Mouse (Mus musculus) thymus, postnatal 10 days (tissue): ENCODE measurements around the gene Slc6a21.

Experiments
- DNase-seq, 2 experiments: peaks; one replicate each; pipeline ENCODE4 v3.0.0; 2021; ENCODE audit warnings: low spot score in 2 of 2

Slc6a21 gene

DNA sequence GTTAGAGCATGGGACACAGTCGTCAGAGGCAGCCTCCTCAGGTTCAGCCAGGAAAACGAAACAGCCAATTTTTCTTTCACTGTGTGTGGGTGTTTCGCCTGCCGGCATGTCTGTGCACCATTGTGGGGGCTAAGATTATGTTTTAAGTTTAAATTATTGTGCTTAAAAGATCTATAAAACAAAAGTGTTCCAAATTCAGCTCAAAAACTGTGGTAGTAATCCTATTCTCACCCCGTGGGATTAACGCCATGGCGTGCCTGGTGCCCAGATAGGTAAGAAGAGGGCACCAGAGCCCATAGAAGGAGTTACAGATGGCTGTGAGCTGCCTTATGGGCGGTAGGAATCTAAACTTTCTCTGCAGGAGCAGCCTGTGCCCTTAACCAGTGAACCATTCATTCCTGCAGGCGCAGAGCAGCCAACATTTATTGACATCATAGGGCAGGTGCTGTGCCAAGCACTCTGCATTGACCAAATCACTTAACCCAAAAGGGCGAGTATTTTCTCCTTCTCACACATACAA is 37.9 kb downstream of the Slc6a21 start:
- DNase-seq: no peak

DNA sequence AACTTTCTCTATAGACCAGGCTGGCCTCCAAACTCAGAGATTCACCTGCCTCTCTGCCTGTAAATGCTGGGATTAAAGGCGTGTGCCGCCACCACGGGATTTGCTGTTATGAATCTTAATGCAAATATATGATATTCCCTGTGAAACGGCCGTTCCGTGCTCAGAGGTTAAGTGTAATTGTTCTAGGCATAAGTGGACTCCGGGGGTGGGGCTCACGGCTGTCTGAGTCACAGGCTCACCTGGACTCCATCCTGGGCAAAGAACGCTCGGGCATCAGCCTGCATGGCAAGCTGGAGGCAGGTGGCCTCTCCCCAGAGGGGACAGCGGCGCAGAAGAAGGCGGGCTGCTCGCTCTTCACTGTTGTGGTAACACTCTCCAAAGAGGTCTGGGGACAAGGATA is 39.2 kb downstream of the Slc6a21 start:
- no peak for DNase-seq

DNA sequence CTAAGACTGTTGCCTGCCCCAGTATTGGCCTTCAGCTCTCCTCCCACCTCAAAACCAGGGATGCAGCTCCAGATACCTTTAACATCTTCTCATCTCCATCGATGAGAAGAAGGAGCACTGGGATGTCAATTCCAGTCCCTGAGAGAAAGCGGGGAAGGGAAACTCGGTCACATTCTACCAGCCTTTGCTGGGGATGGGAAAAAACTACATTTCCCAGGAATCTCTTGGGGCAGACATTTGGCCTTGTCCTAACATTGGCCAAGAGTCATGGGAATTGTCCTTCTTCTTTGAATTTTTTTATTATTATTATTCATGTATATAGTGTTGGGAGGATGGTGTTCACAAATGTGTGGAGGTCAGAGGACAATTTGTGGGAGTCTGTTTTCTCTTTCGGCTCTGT is 44.9 kb downstream of the Slc6a21 start:
- DNase-seq: no peak

DNA sequence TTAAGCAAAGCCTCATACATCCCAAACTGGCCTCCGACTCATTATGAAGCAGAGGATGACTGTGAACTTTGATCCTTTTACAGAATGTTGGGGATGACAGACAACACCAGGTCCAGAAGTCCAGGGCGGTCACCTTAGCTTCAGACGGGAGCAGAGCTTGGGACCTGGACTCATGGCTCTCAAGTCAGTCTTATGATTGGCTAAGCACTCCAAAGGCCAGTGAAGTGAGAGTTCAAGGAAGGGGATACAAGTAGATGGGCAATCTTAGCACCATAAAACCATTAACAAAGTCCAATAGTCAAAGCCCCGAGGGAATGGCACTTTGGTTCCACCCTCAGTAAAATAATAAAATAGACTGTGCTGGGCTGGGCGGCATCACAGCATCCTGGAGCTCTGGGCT is 45.8 kb downstream of the Slc6a21 start:
- DNase-seq: no peak

DNA sequence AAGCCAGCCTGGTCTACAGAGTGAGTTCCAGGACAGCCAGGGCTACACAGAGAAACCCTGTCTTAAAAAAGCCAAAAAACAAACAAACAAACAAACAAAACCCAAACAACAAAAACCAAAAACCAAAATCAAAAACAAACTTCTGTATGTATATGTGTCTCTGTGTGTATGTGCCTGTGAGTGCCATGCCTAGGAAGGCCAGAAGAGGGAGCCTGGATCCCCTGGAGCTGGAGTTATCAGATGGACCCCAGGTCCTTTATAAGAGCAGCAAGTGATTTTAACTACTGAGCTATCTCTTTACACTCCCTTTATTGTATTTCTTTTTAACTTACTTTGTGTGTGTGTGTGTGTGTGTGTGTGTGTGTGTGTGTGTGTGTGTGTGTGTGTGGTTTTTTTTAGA is 48.5 kb downstream of the Slc6a21 start:
- DNase-seq: no peak

DNA sequence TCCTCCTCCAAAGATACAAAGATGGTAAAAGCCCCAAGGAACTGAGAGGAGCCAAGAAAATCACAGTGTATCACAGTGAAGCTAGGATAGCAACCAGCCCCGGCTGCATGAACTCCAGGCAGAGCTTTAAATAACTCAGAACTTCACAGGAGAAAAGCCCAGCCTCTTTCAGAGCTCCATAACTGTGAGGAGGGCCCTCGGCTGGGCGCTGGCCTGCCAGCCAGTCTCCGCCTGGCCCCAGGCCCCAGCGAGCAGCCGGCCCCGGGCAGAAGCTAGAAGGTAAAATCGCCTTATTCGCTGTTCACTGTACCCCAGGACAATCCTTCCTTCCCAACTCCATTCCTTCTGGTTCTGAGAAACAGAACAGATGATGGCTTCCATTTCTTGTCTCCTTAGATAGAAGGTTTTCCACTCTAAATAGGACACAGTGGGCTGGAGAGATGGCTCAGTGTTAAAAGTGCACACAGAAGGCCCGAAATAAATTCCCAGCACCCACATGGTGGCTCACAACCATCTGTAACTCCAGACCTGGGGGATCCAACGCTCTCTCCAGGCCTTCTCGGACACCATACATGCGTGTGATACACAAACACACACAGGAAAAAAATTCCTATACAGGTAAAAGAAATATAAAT is 51.6 kb downstream of the Slc6a21 start:
- no peak for DNase-seq

DNA sequence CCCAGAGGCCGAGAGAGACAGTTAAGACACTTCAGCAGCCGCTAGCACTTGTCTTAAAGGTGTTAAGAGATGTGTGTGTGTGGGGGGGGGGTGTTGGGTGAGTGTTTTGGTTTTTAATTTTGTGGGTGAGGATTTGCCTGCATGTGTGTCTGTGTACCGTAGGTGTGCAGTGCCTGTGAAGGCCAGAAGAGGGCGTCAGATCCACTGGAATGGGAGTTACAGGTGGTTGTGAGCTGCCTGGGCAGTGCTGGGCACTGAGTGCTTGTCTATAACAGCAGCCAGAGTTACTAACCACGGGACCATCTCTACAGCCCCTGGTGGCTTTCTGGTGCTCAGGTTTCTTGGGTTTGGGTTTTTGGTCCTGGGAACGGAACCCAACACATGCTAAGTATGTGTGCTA is 54.2 kb downstream of the Slc6a21 start:
- DNase-seq: no peak

DNA sequence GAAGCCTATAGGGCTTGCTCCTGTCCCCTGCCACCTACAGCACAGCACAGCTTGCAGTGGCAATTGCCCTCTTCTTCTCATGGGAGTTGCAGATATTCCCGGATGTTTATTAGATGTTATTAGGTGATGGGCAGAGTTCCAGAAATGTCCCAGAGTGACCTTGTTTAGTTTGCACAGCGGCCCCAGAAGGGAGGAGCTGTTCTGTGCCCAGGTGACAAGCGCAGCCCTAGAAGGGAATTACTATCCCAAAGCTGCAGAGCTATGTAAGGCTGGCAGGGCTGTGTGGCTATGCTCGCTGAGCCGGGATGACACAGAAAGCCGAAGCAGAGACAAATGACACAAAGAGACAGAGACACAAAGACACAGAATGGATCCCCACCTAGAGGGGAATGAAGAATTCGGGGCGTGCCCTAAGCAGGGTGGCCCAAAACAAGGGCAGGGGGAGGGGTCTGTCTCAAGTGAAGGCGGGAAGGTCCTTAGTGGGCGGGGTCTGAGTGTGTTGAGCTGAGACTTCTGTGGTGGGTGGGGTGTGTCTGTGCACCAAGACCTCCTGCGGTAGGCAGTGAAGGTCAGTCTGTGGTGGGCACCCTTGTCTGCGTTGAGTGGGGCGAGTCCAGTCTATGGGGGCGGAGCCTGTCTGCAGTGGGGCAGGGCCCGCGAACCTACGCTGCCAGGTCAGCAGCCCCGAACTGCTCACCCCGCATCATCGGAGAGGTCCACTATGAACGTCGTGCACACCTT is 55.5 kb downstream of the Slc6a21 start:
- peak; percentile 53 for DNase-seq

DNA sequence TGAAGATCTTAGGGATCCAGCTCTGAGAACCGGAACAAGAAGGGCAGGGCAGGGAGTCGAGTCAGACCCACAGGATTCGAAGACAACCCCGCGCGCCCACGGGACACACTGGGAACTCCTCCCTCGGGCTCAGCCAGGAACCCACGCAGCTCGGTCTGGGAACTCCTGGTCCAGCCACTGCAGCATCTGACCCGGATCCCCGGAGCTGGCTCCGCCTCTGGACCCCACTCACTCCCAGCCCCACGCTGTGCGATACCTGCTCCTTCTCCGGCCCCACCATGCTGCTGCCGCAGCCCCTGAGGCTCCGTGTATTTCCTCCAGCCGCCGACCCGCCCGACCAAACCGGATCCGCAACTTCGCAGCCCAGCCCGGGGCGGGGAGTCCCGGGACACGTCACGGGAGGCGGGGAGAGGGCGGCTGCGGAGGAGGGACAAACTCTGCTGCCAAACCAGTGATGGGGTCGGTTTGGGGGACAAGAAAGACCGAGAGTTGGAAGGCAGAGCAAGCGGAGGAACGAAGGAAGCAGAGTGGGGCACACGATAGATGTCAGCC is 56.2 kb downstream of the Slc6a21 start, which contains the start of gene Trpm4:
Gene Trpm4 (minus strand): TSS at position 350 of the 552 bp plus-strand sequence.
- DNase-seq: peak; percentile 77 to 85

DNA sequence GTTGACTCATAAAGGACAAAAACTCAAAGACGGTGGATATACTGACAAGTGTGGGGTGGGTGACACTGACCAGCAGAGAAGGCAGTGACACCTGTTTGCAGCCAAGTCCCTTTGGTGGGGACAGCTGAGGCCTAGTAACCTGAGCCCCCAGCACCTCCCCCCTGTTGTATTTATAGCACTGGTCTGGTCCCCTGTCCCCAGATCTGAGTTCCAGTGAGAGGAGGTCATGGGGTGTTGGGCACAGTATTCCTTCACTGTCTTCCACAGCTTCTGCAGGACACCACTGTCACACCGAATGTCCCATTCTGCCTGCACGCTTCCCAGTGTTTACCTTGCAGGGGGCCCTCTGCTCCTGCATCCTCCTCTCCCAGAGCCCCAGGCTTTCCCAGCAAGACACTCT is 57.3 kb downstream of the Slc6a21 start:
- DNase-seq: no peak

DNA sequence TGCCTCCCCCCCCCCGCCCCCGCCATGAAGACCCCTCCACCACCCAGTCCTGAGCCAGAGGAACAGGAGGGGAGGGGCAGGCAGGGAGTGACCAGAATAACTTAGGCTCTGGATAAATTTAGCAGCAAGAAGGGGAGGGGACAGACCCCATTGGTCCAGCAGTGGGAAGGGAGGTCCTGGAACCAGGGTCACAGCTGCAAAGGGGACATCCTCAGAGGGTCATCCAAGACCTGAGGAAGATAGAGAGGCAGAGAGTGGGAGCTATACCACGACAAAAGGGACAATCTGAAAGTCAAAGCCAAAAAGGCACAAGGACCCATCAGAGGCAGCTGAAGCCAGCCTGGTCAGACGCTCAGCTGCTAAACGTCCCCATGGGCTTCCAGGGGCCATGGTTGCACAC is 57.7 kb downstream of the Slc6a21 start, which contains the start of gene Hrc:
Gene Hrc (plus strand): TSS at position 235 of the 400 bp plus-strand sequence.
- DNase-seq: no peak

DNA sequence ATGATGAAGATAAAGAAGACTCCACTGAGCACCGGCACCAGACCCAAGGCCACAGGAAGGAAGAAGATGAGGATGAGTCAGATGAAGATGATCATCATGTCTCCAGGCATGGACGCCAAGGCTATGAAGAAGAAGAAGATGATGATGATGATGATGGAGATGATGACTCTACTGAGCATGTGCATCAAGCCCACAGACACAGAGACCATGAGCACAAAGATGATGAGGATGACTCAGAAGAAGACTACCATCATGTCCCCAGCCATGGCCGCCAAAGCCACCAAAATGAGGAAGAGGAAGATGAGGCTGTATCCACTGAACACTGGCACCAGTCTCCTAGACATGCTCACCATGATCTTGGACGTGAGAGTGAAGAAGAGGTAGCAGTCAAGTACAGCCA is 59.0 kb downstream of the Slc6a21 start:
- no peak for DNase-seq

DNA sequence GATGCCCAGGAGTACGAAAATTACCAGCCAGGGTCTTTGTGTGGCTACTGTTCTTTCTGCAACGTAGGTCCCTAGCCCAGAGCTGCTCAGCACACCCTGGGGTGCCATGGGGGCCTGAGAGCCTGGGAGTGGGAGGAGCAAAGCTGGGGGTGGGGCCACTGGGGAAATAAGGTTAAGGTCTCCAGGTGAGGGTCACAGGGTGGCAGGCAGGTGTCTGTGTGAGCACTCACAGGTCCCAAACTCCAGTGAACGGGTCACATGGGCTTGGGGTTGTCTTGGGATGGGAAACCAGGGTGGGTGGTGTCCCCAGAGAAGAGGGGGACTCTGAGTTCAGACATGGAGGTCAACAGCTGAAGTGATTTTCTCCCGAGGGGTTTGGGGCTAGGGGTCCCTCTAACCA is 60.2 kb downstream of the Slc6a21 start:
- DNase-seq: no peak

DNA sequence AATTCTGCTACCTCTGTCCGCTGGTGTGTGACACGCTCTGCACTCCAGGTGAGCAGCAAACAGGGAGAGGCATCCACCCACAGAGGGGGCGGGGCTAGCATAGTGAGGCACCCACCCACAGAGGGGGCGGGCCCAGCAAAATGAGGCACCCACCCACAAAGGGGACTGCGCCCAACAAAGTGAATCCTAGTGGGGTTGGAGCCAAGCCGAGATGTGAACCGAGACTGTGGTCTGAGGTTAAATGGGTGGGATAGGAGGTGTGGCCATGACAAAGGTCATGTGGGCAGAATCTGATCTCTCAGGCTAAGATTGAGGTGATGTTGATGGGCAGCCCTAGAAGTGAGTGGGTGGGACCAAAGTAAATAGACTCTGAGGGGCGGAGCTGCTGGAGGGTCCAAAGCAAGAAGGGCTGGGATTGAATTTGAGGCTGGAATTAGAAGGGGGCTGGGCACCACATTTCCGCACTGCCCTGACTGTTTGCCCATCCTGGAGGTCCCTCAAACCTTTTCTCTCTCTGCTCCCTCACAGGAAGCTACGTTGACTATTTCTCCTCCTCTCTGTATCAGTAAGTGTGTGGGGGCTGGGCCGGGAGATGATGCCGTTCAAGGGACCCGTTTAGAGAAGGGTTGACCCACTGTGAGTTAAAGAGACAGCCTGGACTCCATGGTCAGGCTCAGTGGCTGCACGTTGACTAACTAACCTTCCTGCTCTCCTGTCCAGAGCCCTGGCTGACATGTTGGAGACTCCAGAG is 61.0 kb downstream of the Slc6a21 start:
- peak; percentile 28 to 35 for DNase-seq
